Mouse (Mus musculus): Measurements from ENCODE around the gene Glul. TPM values are rescaled to one million over a fixed set of nuclear protein-coding genes. Genes with fewer than 3 reads are reported as not detected.

Gene Glul
- total RNA-seq, 4 experiments from 2014 or later, result 1,586 to 2,043 (median 1,837) TPM

Small RNA genes lying within 50 kb of the gene (microRNA-seq; reads per million reads assigned to microRNA genes)
- 21.1 to 24.0 reads per million in 2 experiments for gene Mir8114

Other genes with a start within 250 kb of the Glul start
- 10 to 100 TPM; 52.3 to 76.3 (median 59.5) TPM for gene Rgs8, start 246.9 kb upstream of the Glul start, total RNA-seq (2022)
- 1 to 10 TPM; 5.3 to 8.8 (median 7.4) TPM for gene Rgs16, start 159.6 kb upstream of the Glul start, total RNA-seq (2022)
- 10 to 100 TPM in 1 of 4 experiments, 1 to 10 TPM in 3; 7.9 to 10.0 (median 8.9) TPM for gene Rnasel, start 150.5 kb upstream of the Glul start, total RNA-seq (2022)
- gene Rgsl1, start 55.8 kb upstream of the Glul start, total RNA-seq (2022), result 1 to 10 TPM in 3 of 4 experiments, under 1 TPM in 1; 0.90 to 1.3 (median 1.2) TPM
- not detected for gene Teddm1b, start 25.6 kb upstream of the Glul start, total RNA-seq (2022)
- not detected for gene Teddm1a, start 8.2 kb upstream of the Glul start, total RNA-seq (2022)
- 1 to 10 TPM; 2.2 to 3.9 (median 2.3) TPM for gene Teddm2, start 284 bp downstream of the Glul start, total RNA-seq (2022)